Mouse (Mus musculus) liver, embryonic 11.5 days (tissue): Measurements from ENCODE around the gene Rpl3. TPM values are rescaled to one million over a fixed set of nuclear protein-coding genes. Genes with fewer than 3 reads are reported as not detected.
A peak's percentile ranks its signal among the peaks of the same experiment; 100 is the strongest.
"Not testable (repeated sequence)": the region's sequence is repeated elsewhere in the genome, so short reads cannot be mapped to it uniquely, and the experiment has no call there.

Source experiments
- ATAC-seq: fragments of 200-750 bp; cut with Nextera tagmentation; replicated peaks from 2 replicates; pipeline ENCODE4 v1.8.0; 2017; ENCODE audit warnings: moderate number of reproducible peaks, mild to moderate bottlenecking, moderate TSS enrichment, moderate library complexity; ENCODE audit not compliant: low FRiP score
- DNase-seq: peaks from one replicate; pipeline ENCODE4 v3.0.0-alpha.2; 2017; ENCODE audit warnings: low spot score
- H3K27ac ChIP-seq: fragments of 300-500 bp; sonication (generic); 2 replicates; pipeline ENCODE4 v1.5.1; 2014; ENCODE audit warnings: mild to moderate bottlenecking, low read depth, low read length, control low read depth
- H3K27me3 ChIP-seq: fragments of 300-500 bp; sonication (generic); replicated peaks from 2 replicates; pipeline ENCODE4 v1.6.1; 2014; ENCODE audit warnings: low read length, mixed read lengths; ENCODE audit not compliant: control insufficient read depth, insufficient read depth
- H3K36me3 ChIP-seq: fragments of 300-500 bp; sonication (generic); 2 replicates; pipeline ENCODE4 v1.6.1; 2014; ENCODE audit warnings: mild to moderate bottlenecking, low read length, moderate library complexity, mixed read lengths; ENCODE audit not compliant: control insufficient read depth, insufficient read depth
- H3K4me1 ChIP-seq: fragments of 300-500 bp; sonication (generic); replicated peaks from 2 replicates; pipeline ENCODE4 v1.6.1; 2014; ENCODE audit warnings: low read length, mixed read lengths; ENCODE audit not compliant: control insufficient read depth, insufficient read depth
- H3K4me2 ChIP-seq: fragments of 300-500 bp; sonication (generic); 2 replicates; pipeline ENCODE4 v1.6.1; 2014; ENCODE audit warnings: mild to moderate bottlenecking, control low read depth, moderate library complexity
- H3K4me3 ChIP-seq: fragments of 300-500 bp; sonication (generic); 2 replicates; pipeline ENCODE4 v1.5.1; 2014; ENCODE audit warnings: low read depth, low read length, control low read depth
- H3K9ac ChIP-seq: fragments of 300-500 bp; sonication (generic); 2 replicates; pipeline ENCODE4 v1.6.1; 2014; ENCODE audit warnings: low read depth, low read length, control low read depth
- H3K9me3 ChIP-seq: fragments of 300-500 bp; sonication (generic); 2 replicates; pipeline ENCODE4 v1.6.1; 2016; ENCODE audit warnings: low read length, inconsistent platforms, mixed read lengths; ENCODE audit not compliant: control insufficient read depth
- whole genome bisulfite sequencing: fragments of 180-500 bp; shearing (Covaris S2); extraction: QIAGEN DNeasy Blood & Tissue Kit; methylation state at CpG from one replicate; pipeline ENCODE4 v1.1.7; 2014; 5-methylcytosine and 5-hydroxymethylcytosine counted together
- polyA plus RNA-seq: library from polyadenylated mRNA; unstranded; fragments of >200 nt; fragmentation: Nextera tagmentation; extraction: Ambion mirVana; gene quantifications from 2 replicates; pipeline ENCODE4 v1.2.1, GENCODE M21; 2014

The Rpl3 gene
- polyA plus RNA-seq, 1 experiment from 2014 or later, result 1,469 TPM

GRCm38 (mm10) chr15:80132993-80133586, 41.4 kb upstream of the Rpl3 start, which contains the start of gene Tab1:
Tab1 (plus strand) TSS chr15:80133127.
- H3K36me3 ChIP-seq, result peaks cover 6% of the 10 kb centered on the region; the same call in 1 of the 2 replicates
- peak within 1 kb of the TSS; percentile 99 for H3K27ac ChIP-seq
- DNase-seq (peak; percentile 97), ATAC-seq (peak; percentile 87)
- peak within 1 kb of the TSS; percentile 81 for H3K4me3 ChIP-seq
- WGBS, result under 1% methylated on average over 56 of the region's 59 CpGs
- peak within 1 kb of the TSS; percentile 90 for H3K9ac ChIP-seq
- no peaks in the 10 kb centered on the region for H3K27me3 ChIP-seq
- H3K9me3 ChIP-seq, result no peaks in the 10 kb centered on the region
- peaks cover 56% of the 10 kb centered on the region for H3K4me1 ChIP-seq
- H3K4me2 ChIP-seq, result peak within 1 kb of the TSS; percentile 81

- Histone ChIP-seq H3K27me3 (no peaks in the 10 kb centered on the region), H3K4me1 (peaks cover 51% of the 10 kb centered on the region), H3K9me3 (no peaks in the 10 kb centered on the region), H3K4me3 (peak overlapping the region; percentile 81), H3K27ac (0 out of 2 replicates have a peak overlapping the region, but pooled peaks have one; percentile 99), H3K36me3 (peaks cover 6% of the 10 kb centered on the region; the same call in 1 of the 2 replicates), H3K9ac (peak overlapping the region; percentile 90; the same call in 1 of the 2 replicates), H3K4me2 (peak overlapping the region; percentile 81)
- ATAC-seq, result no peak
- 76% methylated on average over 9 of the region's 9 CpGs for WGBS
- no peak for DNase-seq
Observed at GRCm38 (mm10) chr15:80132452-80132851, 40.8 kb upstream of the Rpl3 start.

DNA sequence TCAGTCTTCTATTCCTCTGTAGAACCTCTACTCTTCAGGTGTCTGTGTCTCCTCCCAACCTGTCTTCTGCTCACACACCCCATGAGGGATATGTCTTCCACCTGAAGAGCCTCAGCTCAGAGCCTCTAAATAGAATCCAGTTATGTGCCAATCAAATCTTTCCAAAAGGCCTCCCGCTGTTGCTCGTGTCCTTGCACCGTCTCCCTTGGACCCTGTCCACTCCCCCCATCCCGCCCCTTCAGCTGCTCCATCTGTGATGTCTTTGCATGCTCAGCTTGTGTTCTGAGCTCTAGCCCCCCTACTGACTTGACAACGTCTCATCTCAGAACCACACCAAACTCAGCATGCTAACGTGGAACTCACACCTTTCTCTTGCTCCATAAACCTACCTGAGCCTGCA, 39.8 kb upstream of the Rpl3 start:
- DNase-seq (no peak), ATAC-seq (no peak)

GRCm38 (mm10) chr15:80130689-80131088, 39.0 kb upstream of the Rpl3 start:
- H3K4me3 ChIP-seq, result peak overlapping the region; percentile 3; the same call in 1 of the 2 replicates
- H3K27me3 ChIP-seq, result no peaks in the 10 kb centered on the region
- DNase-seq (peak; percentile 63), ATAC-seq (peak; percentile 64)
- 43% methylated on average over 5 of the region's 5 CpGs for WGBS
- H3K27ac ChIP-seq, result peak overlapping the region; percentile 95
- peak overlapping the region; percentile 56 for H3K4me2 ChIP-seq
- H3K9me3 ChIP-seq, result no peaks in the 10 kb centered on the region
- peak overlapping the region; percentile 56 for H3K9ac ChIP-seq
- H3K4me1 ChIP-seq, result peaks cover 46% of the 10 kb centered on the region
- no peaks in the 10 kb centered on the region for H3K36me3 ChIP-seq

More for the DNA sequence above, 39.8 kb upstream of the Rpl3 start:
- H3K4me2 ChIP-seq, result peak overlapping the region; percentile 56
- peaks cover 50% of the 10 kb centered on the region for H3K4me1 ChIP-seq
- peaks cover 3% of the 10 kb centered on the region; the same call in 1 of the 2 replicates for H3K36me3 ChIP-seq
- peak overlapping the region; percentile 95 for H3K27ac ChIP-seq
- WGBS, result 60% methylated on average over 6 of the region's 6 CpGs
- no peak overlapping the region for H3K4me3 ChIP-seq
- H3K27me3 ChIP-seq, result no peaks in the 10 kb centered on the region
- H3K9ac ChIP-seq, result peak overlapping the region; percentile 56
- H3K9me3 ChIP-seq, result no peaks in the 10 kb centered on the region

DNA sequence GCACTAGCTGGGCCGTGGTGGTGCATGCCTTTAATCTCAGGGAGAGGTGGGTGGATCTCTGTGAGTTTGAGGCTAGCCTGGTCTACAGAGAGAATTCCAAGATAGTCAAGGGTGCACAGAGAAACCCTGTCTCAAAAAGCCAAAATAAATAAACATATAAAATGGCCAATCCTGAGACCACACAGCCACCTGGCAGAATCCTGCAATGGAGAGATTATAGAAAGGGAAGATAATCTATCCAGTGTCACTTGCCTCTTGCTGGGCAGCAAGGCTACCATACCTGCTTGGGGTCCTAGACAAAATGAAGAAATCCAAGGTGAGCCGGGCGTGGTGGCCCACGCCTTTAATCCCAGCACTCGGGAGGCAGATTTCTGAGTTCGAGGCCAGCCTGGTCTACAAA, 38.3 kb upstream of the Rpl3 start:
- 66% methylated on average over 6 of the region's 6 CpGs for WGBS

DNA sequence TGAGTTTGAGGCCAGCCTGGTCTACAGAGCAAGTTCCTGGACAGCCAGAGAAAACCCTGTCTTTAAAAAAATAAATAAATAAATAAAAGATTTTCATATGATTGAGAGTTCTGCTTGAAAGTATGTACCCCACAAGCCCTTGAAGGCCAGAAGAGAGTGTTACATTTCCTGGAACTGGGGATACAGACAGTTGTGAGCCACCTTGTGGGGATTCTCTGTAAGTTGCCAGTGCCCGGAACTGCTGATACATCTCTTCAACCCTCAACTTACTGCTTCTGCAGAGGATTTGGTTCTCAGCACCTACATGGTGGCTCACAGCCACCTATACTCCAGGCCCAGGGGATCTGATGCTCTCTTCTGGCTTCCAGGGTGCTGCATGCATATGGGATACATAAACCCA, 35.5 kb upstream of the Rpl3 start:
- H3K9ac ChIP-seq, result no peak overlapping the region
- peaks cover 28% of the 10 kb centered on the region for H3K4me1 ChIP-seq
- H3K27ac ChIP-seq, result no peak overlapping the region
- H3K4me3 ChIP-seq, result no peak overlapping the region
- WGBS, result 46% methylated on average over 1 of the region's 1 CpGs
- ATAC-seq (no peak), DNase-seq (no peak)
- H3K9me3 ChIP-seq, result no peaks in the 10 kb centered on the region
- H3K27me3 ChIP-seq, result no peaks in the 10 kb centered on the region
- H3K4me2 ChIP-seq, result no peak overlapping the region
- no peaks in the 10 kb centered on the region for H3K36me3 ChIP-seq

More for the DNA sequence above, 38.3 kb upstream of the Rpl3 start:
- Histone ChIP-seq H3K27me3 (no peaks in the 10 kb centered on the region), H3K36me3 (no peaks in the 10 kb centered on the region), H3K4me2 (peak overlapping the region; percentile 56; the same call in 1 of the 2 replicates), H3K4me3 (no peak overlapping the region), H3K9me3 (no peaks in the 10 kb centered on the region), H3K27ac (peak overlapping the region; percentile 95), H3K4me1 (peaks cover 39% of the 10 kb centered on the region), H3K9ac (no peak overlapping the region)
- DNase-seq (no peak), ATAC-seq (no peak)

GRCm38 (mm10) chr15:80124651-80125050, 33.0 kb upstream of the Rpl3 start:
- Histone ChIP-seq H3K9me3 (no peaks in the 10 kb centered on the region), H3K4me3 (no peak overlapping the region), H3K27me3 (no peaks in the 10 kb centered on the region), H3K4me2 (no peak overlapping the region), H3K9ac (no peak overlapping the region), H3K36me3 (no peaks in the 10 kb centered on the region), H3K4me1 (peaks cover 9% of the 10 kb centered on the region), H3K27ac (no peak overlapping the region)
- 78% methylated on average over 4 of the region's 4 CpGs for WGBS
- ATAC-seq (no peak), DNase-seq (no peak)

DNA sequence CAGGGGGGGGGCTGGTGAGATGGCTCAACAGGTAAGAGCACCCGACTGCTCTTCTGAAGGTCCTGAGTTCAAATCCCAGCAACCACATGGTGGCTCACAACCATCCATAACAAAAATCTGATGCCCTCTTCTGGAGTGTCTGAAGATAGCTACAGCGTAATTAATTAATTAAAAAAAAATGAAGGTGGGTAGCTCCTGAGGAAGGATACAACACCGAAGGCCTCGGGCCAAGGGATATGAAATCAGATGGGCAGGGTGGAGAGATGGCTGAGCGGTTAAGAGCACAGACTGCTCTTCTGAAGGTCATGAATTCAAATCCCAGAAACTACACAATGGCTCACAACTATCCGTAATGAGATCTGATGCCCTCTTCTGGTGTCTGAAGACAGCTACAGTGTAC, 30.8 kb upstream of the Rpl3 start:
- H3K4me3 ChIP-seq, H3K9ac ChIP-seq, ATAC-seq, H3K9me3 ChIP-seq, H3K27ac ChIP-seq, H3K27me3 ChIP-seq, H3K4me2 ChIP-seq, H3K36me3 ChIP-seq, DNase-seq, H3K4me1 ChIP-seq: not testable (repeated sequence)
- WGBS, result 85% methylated on average over 6 of the region's 6 CpGs
